ENCODE assay signal across 27 mouse cellular contexts in the genomic region with DNA sequence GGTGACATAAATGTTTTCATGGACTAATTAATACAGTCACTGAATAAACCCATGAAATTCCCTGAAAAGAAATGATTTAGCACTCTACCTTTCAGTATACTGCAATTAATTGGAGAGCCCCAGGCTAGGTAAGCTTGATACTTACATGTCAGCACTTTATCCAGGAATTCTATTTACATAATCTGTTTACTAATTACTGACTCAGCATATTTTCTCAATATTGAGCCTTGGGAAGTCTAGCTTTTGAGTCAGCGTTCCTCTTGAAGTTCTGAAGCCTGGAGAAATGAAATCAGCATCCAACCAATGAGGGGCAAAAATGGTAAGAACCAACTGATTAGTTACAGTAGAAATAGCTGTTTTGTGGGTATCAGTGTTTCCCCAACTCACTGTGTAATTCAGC.
"Had no signal": no experiment of that assay in that cellular context is flagged by ENCODE, and none has a peak within 500 bp of the region (broad histone marks: within the 10 kb centered on the region; RNA-seq: fewer than 3 reads in every experiment).

No protein-coding gene starts in this region.

- H3K9me3 ChIP-seq: heart, embryonic 13.5 days; heart, embryonic 15.5 days; hindbrain, embryonic 13.5 days; hindbrain, embryonic 15.5 days; kidney, embryonic 15.5 days; limb, embryonic 13.5 days; limb, embryonic 15.5 days; liver, embryonic 12.5 days had no signal

- ATAC-seq: hindbrain, postnatal 0 days; intestine, embryonic 16.5 days; liver, embryonic 12.5 days had no signal

- H3K4me3 ChIP-seq: heart, adult 2 months; heart, embryonic 13.5 days; heart, embryonic 15.5 days; hindbrain, embryonic 13.5 days; hindbrain, embryonic 15.5 days; kidney, embryonic 15.5 days; limb, embryonic 13.5 days; limb, embryonic 15.5 days; liver, embryonic 12.5 days had no signal

- H3K27me3 ChIP-seq: heart, embryonic 13.5 days; heart, embryonic 15.5 days; hindbrain, embryonic 13.5 days; hindbrain, embryonic 15.5 days; kidney, embryonic 15.5 days; limb, embryonic 13.5 days; limb, embryonic 15.5 days; liver, embryonic 12.5 days had no signal

- H3K36me3 ChIP-seq: heart, embryonic 13.5 days; heart, embryonic 15.5 days; hindbrain, embryonic 13.5 days; hindbrain, embryonic 15.5 days; kidney, embryonic 15.5 days; limb, embryonic 13.5 days; limb, embryonic 15.5 days; liver, embryonic 12.5 days had no signal

- H3K27ac ChIP-seq: heart, adult 2 months; heart, embryonic 13.5 days; heart, embryonic 15.5 days; hindbrain, embryonic 13.5 days; hindbrain, embryonic 15.5 days; hindbrain, postnatal 0 days; kidney, embryonic 15.5 days; kidney, postnatal 0 days; limb, embryonic 13.5 days; limb, embryonic 15.5 days; liver, embryonic 12.5 days; liver, embryonic 14.5 days had no signal

- H3K9ac ChIP-seq: heart, embryonic 13.5 days; heart, embryonic 15.5 days; hindbrain, embryonic 13.5 days; hindbrain, embryonic 15.5 days; kidney, embryonic 15.5 days; limb, embryonic 13.5 days; limb, embryonic 15.5 days; liver, embryonic 12.5 days; liver, embryonic 14.5 days had no signal

- H3K4me2 ChIP-seq: heart, embryonic 11.5 days; heart, embryonic 13.5 days; heart, embryonic 15.5 days; hindbrain, embryonic 13.5 days; hindbrain, embryonic 15.5 days; kidney, embryonic 15.5 days; limb, embryonic 13.5 days; limb, embryonic 15.5 days; liver, embryonic 12.5 days had no signal

- H3K4me1 ChIP-seq: heart, embryonic 13.5 days; heart, embryonic 15.5 days; hindbrain, embryonic 13.5 days; hindbrain, embryonic 15.5 days; kidney, embryonic 15.5 days; limb, embryonic 13.5 days; limb, embryonic 15.5 days; liver, embryonic 12.5 days had no signal

- DNase-seq: gastrocnemius, postnatal 14 days; gastrocnemius, postnatal 36 days; heart, adult 11 months; heart, adult 2 months; heart, postnatal 14 days; heart, postnatal 36 days; kidney, adult 11 months; kidney, adult 2 months; kidney, adult 9 months; kidney, postnatal 14 days; kidney, postnatal 36 days; layer of hippocampus, adult 9-11 months; layer of hippocampus, postnatal 36 days; left cerebral cortex, postnatal 4 days had no signal
